Mouse (Mus musculus): ENCODE data around the gene Inip.

DNA sequence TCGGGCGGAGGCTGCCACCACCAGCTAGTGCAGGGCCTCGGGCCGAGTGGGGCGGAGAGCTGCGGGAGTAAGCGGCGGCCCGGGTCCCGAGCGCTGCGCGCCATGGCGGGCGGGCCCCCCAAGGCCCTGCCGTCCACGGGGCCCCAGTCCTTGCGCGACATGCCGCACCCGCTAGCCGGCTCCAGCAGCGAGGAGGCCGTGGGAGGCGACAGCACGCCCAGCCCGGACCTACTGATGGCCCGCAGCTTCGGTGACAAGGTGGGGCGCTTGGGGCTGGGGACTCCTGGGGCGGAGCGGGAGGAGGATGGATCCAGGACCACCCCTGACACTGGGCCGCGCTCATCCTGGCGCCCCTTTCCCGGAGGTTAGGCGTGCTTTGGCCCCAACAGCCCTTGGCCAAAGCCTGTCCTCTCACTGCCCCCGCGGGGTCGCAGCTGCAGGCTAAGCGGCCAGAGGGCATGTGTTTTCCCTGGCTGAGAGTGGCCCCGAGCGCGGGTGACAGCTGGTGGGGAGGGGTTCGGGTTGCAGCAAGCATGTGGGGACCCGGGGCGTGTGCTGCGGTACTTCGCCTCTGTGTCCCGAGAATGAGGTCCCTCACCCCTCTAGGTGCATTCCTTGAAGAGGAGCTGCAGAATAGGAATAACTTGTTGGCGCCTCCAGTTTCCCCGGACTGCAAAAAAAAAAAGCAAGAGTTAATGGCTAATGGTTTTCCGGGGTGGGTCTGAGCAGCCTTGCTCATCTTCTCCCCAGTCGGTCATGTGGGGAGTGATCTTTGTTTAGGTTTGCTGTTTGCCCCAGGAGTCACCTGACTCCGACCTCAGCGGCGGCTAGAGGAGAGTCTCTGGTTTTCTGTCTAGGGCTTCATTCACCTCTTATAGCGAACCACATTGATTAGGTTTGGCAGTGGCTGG lies 4.8 kb upstream of the Inip start:
- TF ChIP-seq CTCF (IDR thresholded peaks at IDR 0.05; ENCODE audit: extremely low read depth, insufficient read depth, insufficient read length, insufficient replicate concordance) (no peak), POLR2A (IDR thresholded peaks at IDR 0.05; ENCODE audit: low read depth, low read length) (no peak)

Measured in spleen, adult 2 months (tissue).